Mouse (Mus musculus) thymus, adult 2 months (tissue): ENCODE measurements around the gene Slc31a2.

Experiments used
- CTCF ChIP-seq: fragments of 200-500 bp; IDR thresholded peaks from 2 replicates; pipeline ENCODE4 v1.5.1; 2012; ENCODE audit warnings: mild to moderate bottlenecking, control low read depth, low read length, moderate library complexity, borderline replicate concordance; ENCODE audit not compliant: control insufficient read depth, poor library complexity, insufficient read depth; ENCODE audit errors: extremely low read depth
- POLR2A ChIP-seq: fragments of 200-500 bp; IDR thresholded peaks from 2 replicates; pipeline ENCODE4 v1.6.1; 2012; ENCODE audit warnings: mild to moderate bottlenecking, low read length, control low read depth, moderate library complexity; ENCODE audit not compliant: control insufficient read depth, poor library complexity, insufficient read depth; ENCODE audit errors: extremely low read depth

DNA sequence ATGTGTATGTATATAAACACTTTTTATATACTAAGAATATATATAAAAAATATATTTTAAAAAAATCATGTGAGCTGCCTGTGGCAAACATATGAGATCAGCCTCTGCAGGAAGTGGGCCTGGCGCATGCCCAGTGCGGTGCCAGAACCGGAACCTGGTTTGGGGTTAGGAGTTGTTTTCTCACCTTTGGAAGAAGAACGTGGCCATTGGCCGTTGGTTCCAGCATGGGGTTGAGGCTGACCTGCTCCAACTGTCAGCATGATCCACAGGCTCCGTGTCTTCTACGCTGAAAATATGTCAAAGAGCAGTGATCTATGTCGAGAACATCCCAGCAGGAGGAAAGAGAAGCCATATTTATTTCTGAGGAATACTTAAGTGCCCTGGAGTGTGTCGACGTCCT lies 11.6 kb downstream of the Slc31a2 start:
- TF ChIP-seq CTCF, result no peak
- TF ChIP-seq POLR2A, result no peak
